In the genomic region with DNA sequence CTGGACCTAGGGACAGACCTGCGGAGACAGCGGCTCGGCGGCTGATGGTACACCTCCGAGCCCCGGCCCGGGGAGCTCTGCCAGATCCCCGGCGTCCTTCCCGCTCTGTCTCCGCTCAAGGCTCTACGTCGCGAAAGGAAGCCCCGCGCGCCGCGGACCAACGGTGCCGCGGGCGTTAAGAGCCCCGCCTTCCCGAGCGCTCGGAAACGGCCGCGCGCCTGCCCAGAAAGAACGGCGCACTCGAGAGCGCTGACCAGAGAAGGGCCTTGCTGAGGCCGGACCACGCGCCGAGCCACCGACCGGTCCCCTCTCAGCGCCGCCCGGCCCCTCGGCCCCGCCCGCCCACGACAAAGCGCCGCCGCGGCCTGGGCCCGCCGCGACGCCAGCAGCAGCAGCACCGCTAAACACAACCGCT, we compare ENCODE assay signal across 8 mouse cellular contexts. TPM values are rescaled to one million over a fixed set of nuclear protein-coding genes. Genes with fewer than 3 reads are reported as not detected.
DNase-seq lines count a peak whose midpoint lies in the region; ATAC-seq and TF ChIP-seq lines count a peak whose summit lies in the region.

No protein-coding gene starts in this region.

- WGBS in lung, adult 2 months: under 1% methylated on average over 58 of the region's 58 CpGs
- WGBS in limb, embryonic 12.5 days: 0% methylated on average over 36 of the region's 58 CpGs
- under 1% methylated on average over 58 of the region's 58 CpGs for WGBS in neural tube, embryonic 13.5 days

- H3K4me1 ChIP-seq in lung, adult 2 months (ENCODE audit: control insufficient read depth, insufficient read depth, low read length): peaks cover 2% of the 10 kb centered on the region; the same call in 1 of the 2 replicates
- H3K4me1 ChIP-seq in limb, embryonic 12.5 days (replicated peaks): peaks cover 13% of the 10 kb centered on the region
- H3K4me1 ChIP-seq in neural tube, embryonic 13.5 days (replicated peaks): peaks cover 21% of the 10 kb centered on the region

- TF ChIP-seq CTCF in lung, adult 2 months (IDR thresholded peaks at IDR 0.05; ENCODE audit: insufficient read depth, low read length): no peak

- H3K4me2 ChIP-seq in limb, embryonic 12.5 days: peak overlapping the region; percentile 70
- peak overlapping the region; percentile 60 for H3K4me2 ChIP-seq in neural tube, embryonic 13.5 days

- ATAC-seq in CD4-positive, CD25-positive, alpha-beta regulatory T cell, adult 4 months: no peak
- peak; percentile 45 for ATAC-seq in erythroid progenitor cell, adult 5-6 weeks (replicated peaks; ENCODE audit: low FRiP score, poor library complexity, severe bottlenecking)
- ATAC-seq in limb, embryonic 12.5 days (ENCODE audit: insufficient number of reproducible peaks, insufficient read depth, low FRiP score, low TSS enrichment, low read depth): peak; percentile 45; the same call in 1 of the 2 replicates
- ATAC-seq in neural tube, embryonic 13.5 days (ENCODE audit: low read depth): peak; percentile 60

- peak; percentile 71 for DNase-seq in CD4-positive, CD25-positive, alpha-beta regulatory T cell, adult 2 months (ENCODE audit: low read depth, low spot score)
- DNase-seq in lung, adult 2 months: no peak
- no peak for DNase-seq in lung, postnatal 25 days (ENCODE audit: low spot score)
- no peak for DNase-seq in left cerebral cortex, adult 18-20 months (ENCODE audit: low spot score in 2 of 2)

- H3K9me3 ChIP-seq in limb, embryonic 12.5 days: no peaks in the 10 kb centered on the region
- no peaks in the 10 kb centered on the region for H3K9me3 ChIP-seq in neural tube, embryonic 13.5 days

- no peak for TF ChIP-seq POLR2A in lung, adult 2 months (IDR thresholded peaks at IDR 0.05; ENCODE audit: borderline replicate concordance, extremely low read depth, low read depth, low read length)

- peak overlapping the region; percentile 97 for H3K27ac ChIP-seq in limb, embryonic 12.5 days
- peak overlapping the region; percentile 97 for H3K27ac ChIP-seq in neural tube, embryonic 13.5 days (replicated peaks)

- peak overlapping the region; percentile 90 for H3K9ac ChIP-seq in limb, embryonic 12.5 days (replicated peaks)
- peak overlapping the region; percentile 94 for H3K9ac ChIP-seq in neural tube, embryonic 13.5 days

- peak overlapping the region; percentile 92 for H3K4me3 ChIP-seq in lung, adult 2 months (replicated peaks; ENCODE audit: extremely low read depth, low read depth, low read length)
- peak overlapping the region; percentile 89 for H3K4me3 ChIP-seq in limb, embryonic 12.5 days (replicated peaks)
- H3K4me3 ChIP-seq in neural tube, embryonic 13.5 days: peak overlapping the region; percentile 86

- no peaks in the 10 kb centered on the region for H3K27me3 ChIP-seq in limb, embryonic 12.5 days
- no peaks in the 10 kb centered on the region for H3K27me3 ChIP-seq in neural tube, embryonic 13.5 days

- H3K36me3 ChIP-seq in limb, embryonic 12.5 days: peaks cover 24% of the 10 kb centered on the region
- peaks cover 22% of the 10 kb centered on the region for H3K36me3 ChIP-seq in neural tube, embryonic 13.5 days

RNA-seq across cellular contexts. Expression of gene Ep400, which starts 0.5 kb away (rescaled TPM):
- polyA plus RNA-seq in CD4-positive, CD25-positive, alpha-beta regulatory T cell, adult 4 months (2017; shearing (Covaris generic)): 10 to 100 TPM; 64.5 to 99.0 TPM
- polyA plus RNA-seq in lung, adult 2 months (2012; rRNA removed): 64.0 and 73.7 TPM in 2 replicates
- total RNA-seq in erythroid progenitor cell, adult 5-6 weeks (2015; ENCODE audit: low replicate concordance): 124 and 132 TPM in 2 replicates
- 94.1 and 117 TPM in 2 replicates for total RNA-seq in erythroid progenitor cell, adult 5-6 weeks (2017; ENCODE audit: low replicate concordance)
- 42.6 and 50.1 TPM in 2 replicates for polyA plus RNA-seq in limb, embryonic 12.5 days (2016; fragmentation: Nextera tagmentation; extraction: Ambion mirVana)
- polyA plus RNA-seq in neural tube, embryonic 13.5 days (2015; fragmentation: Nextera tagmentation; extraction: Ambion mirVana): 48.4 and 53.0 TPM in 2 replicates
- 100 to 1,000 TPM in 1 of 2 experiments, 10 to 100 TPM in 1; 96.6 to 103 TPM for total RNA-seq in left cerebral cortex, adult 18-20 months (2021)

RNA-seq across cellular contexts. Expression of gene Pus1, which starts 10.4 kb away (rescaled TPM):
- 10 to 100 TPM; 20.6 to 24.6 TPM for polyA plus RNA-seq in CD4-positive, CD25-positive, alpha-beta regulatory T cell, adult 4 months (2017; shearing (Covaris generic))
- polyA plus RNA-seq in lung, adult 2 months (2012; rRNA removed): 11.6 and 15.9 TPM in 2 replicates
- 2.1 and 3.6 TPM in 2 replicates for total RNA-seq in erythroid progenitor cell, adult 5-6 weeks (2015; ENCODE audit: low replicate concordance)
- 1.7 and 4.1 TPM in 2 replicates for total RNA-seq in erythroid progenitor cell, adult 5-6 weeks (2017; ENCODE audit: low replicate concordance)
- polyA plus RNA-seq in limb, embryonic 12.5 days (2016; fragmentation: Nextera tagmentation; extraction: Ambion mirVana): 31.5 and 35.5 TPM in 2 replicates
- polyA plus RNA-seq in neural tube, embryonic 13.5 days (2015; fragmentation: Nextera tagmentation; extraction: Ambion mirVana): 19.4 and 21.0 TPM in 2 replicates
- 10 to 100 TPM; 20.2 to 25.4 TPM for total RNA-seq in left cerebral cortex, adult 18-20 months (2021)

RNA-seq across cellular contexts. Expression of gene Ulk1, which starts 39.9 kb away (rescaled TPM):
- 10 to 100 TPM; 10.4 to 15.7 TPM for polyA plus RNA-seq in CD4-positive, CD25-positive, alpha-beta regulatory T cell, adult 4 months (2017; shearing (Covaris generic))
- polyA plus RNA-seq in lung, adult 2 months (2012; rRNA removed): 50.5 and 64.6 TPM in 2 replicates
- total RNA-seq in erythroid progenitor cell, adult 5-6 weeks (2015; ENCODE audit: low replicate concordance): 50.3 and 71.4 TPM in 2 replicates
- 28.7 and 39.8 TPM in 2 replicates for total RNA-seq in erythroid progenitor cell, adult 5-6 weeks (2017; ENCODE audit: low replicate concordance)
- 28.2 and 29.6 TPM in 2 replicates for polyA plus RNA-seq in limb, embryonic 12.5 days (2016; fragmentation: Nextera tagmentation; extraction: Ambion mirVana)
- 30.3 and 33.1 TPM in 2 replicates for polyA plus RNA-seq in neural tube, embryonic 13.5 days (2015; fragmentation: Nextera tagmentation; extraction: Ambion mirVana)
- 10 to 100 TPM; 68.3 to 69.6 TPM for total RNA-seq in left cerebral cortex, adult 18-20 months (2021)
